In the genomic region with DNA sequence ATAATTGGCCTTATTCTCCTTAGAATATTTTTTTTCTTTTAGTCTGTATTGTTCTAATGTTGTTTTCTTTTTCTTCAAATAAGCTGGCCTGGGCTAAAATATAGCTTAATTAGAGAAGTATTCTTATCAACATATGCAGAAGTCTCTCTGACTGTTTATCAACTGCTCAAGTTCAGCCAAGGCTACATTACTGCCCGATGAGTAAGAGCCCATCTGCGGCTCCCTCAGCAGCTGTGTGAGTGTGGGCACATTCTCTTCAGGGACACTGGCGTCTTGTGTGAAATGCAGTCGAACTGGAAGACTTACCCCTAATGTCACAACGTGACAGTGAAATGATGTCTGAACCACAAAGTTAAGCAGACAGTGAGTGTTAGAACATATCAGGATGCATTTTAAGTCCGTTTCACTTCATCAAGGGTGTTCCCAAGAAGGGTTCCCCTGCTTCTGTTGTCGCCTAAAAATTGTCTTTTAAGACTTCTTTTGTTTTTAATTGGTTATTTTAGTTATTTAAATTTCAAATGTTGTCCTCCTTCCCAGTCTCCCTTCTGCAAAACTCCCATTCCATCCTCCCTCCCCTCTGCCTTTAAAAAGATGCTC, we compare ENCODE assay signal across 7 mouse cellular contexts.
DNase-seq lines count a peak whose midpoint lies in the region; ATAC-seq lines count a peak whose summit lies in the region.

No protein-coding gene starts in this region.

- peak; percentile 98 for ATAC-seq in common myeloid progenitor, adult 5-6 weeks (replicated peaks; ENCODE audit: low read depth, poor library complexity, severe bottlenecking)

- peak; percentile 61 for DNase-seq in ovary, adult 18-20 months (ENCODE audit: low spot score)
- no peak for DNase-seq in ovary, postnatal 10 days (ENCODE audit: low spot score)
- DNase-seq in liver, result peak; percentile 47
- peak; percentile 1 to 8 for DNase-seq in spleen, postnatal 14 days (ENCODE audit: low spot score in 2 of 2)
- DNase-seq in kidney, adult 11 months, result no peak
- DNase-seq in embryo, embryonic 10 days (ENCODE audit: low spot score), result no peak

Comparison
In these comparisons a context has a peak if more than half of its experiments do, and no peak if none do; other contexts are left out.
1. DNase-seq: peak in ovary, adult 18-20 months (single experiment), liver (single experiment) and spleen, postnatal 14 days (2 of 2); none in ovary, postnatal 10 days (single experiment), kidney, adult 11 months (single experiment) and embryo, embryonic 10 days (single experiment).